Mouse (Mus musculus) hindbrain, embryonic 11.5 days (tissue): Measurements from ENCODE around the gene Mapkap1. TPM values are rescaled to one million over a fixed set of nuclear protein-coding genes. Genes with fewer than 3 reads are reported as not detected.

Experiments
- ATAC-seq: fragments of 200-750 bp; cut with Nextera tagmentation; 2 replicates; pipeline ENCODE4 v1.8.0; 2017; ENCODE audit warnings: mild to moderate bottlenecking, moderate TSS enrichment, moderate library complexity; ENCODE audit not compliant: low FRiP score
- DNase-seq: peaks from one replicate; pipeline ENCODE4 v3.0.0-alpha.2; 2015; ENCODE audit warnings: low spot score
- H3K27ac ChIP-seq: fragments of 300-500 bp; sonication (generic); 2 replicates; pipeline ENCODE4 v1.5.1; 2014; ENCODE audit warnings: mild to moderate bottlenecking, low read depth, low read length
- H3K27me3 ChIP-seq: fragments of 300-500 bp; sonication (generic); 2 replicates; pipeline ENCODE4 v1.6.1; 2014; ENCODE audit warnings: mild to moderate bottlenecking, low read length, moderate library complexity, mixed read lengths; ENCODE audit not compliant: control insufficient read depth, insufficient read depth
- H3K36me3 ChIP-seq: fragments of 300-500 bp; sonication (generic); 2 replicates; pipeline ENCODE4 v1.6.1; 2014; ENCODE audit warnings: mild to moderate bottlenecking, low read length, moderate library complexity, mixed read lengths; ENCODE audit not compliant: control insufficient read depth, insufficient read depth
- H3K4me1 ChIP-seq: fragments of 300-500 bp; sonication (generic); replicated peaks from 2 replicates; pipeline ENCODE4 v1.6.1; 2014; ENCODE audit warnings: low read length, mixed read lengths; ENCODE audit not compliant: control insufficient read depth, insufficient read depth
- H3K4me2 ChIP-seq: fragments of 300-500 bp; sonication (generic); replicated peaks from 2 replicates; pipeline ENCODE4 v1.6.1; 2014; ENCODE audit warnings: mild to moderate bottlenecking, low read depth, low read length
- H3K4me3 ChIP-seq: fragments of 300-500 bp; sonication (generic); 2 replicates; pipeline ENCODE4 v1.5.1; 2014; ENCODE audit warnings: low read depth, low read length
- H3K9ac ChIP-seq: fragments of 300-500 bp; sonication (generic); 2 replicates; pipeline ENCODE4 v1.6.1; 2014; ENCODE audit warnings: low read depth, low read length
- H3K9me3 ChIP-seq: fragments of 300-500 bp; sonication (generic); 2 replicates; pipeline ENCODE4 v1.6.1; 2016; ENCODE audit warnings: low read length; ENCODE audit not compliant: control insufficient read depth
- WGBS: fragments of 180-500 bp; shearing (Covaris S2); extraction: QIAGEN DNeasy Blood & Tissue Kit; methylation state at CpG from one replicate; pipeline ENCODE4 v1.1.7; 2014; 5-methylcytosine and 5-hydroxymethylcytosine counted together
- polyA plus RNA-seq: library from polyadenylated mRNA; unstranded; fragments of >200 nt; fragmentation: Nextera tagmentation; extraction: Ambion mirVana; gene quantifications from 2 replicates; pipeline ENCODE4 v1.2.1, GENCODE M21; 2014

Gene Mapkap1
- polyA plus RNA-seq, 1 experiment from 2014 or later: 101 TPM

GRCm38 (mm10) chr2:34667820-34668219 is 261.2 kb downstream of the Mapkap1 start:
- peak; percentile 22 for DNase-seq
- Histone ChIP-seq H3K4me1 (peaks cover 5% of the 10 kb centered on the region; the same call in 1 of the 2 replicates), H3K9ac (no peak overlapping the region), H3K9me3 (no peaks in the 10 kb centered on the region), H3K27me3 (no peaks in the 10 kb centered on the region), H3K36me3 (no peaks in the 10 kb centered on the region), H3K27ac (no peak overlapping the region), H3K4me2 (no peak overlapping the region), H3K4me3 (no peak overlapping the region)
- no peak for ATAC-seq
- WGBS: 29% methylated on average over 10 of the region's 10 CpGs

DNA sequence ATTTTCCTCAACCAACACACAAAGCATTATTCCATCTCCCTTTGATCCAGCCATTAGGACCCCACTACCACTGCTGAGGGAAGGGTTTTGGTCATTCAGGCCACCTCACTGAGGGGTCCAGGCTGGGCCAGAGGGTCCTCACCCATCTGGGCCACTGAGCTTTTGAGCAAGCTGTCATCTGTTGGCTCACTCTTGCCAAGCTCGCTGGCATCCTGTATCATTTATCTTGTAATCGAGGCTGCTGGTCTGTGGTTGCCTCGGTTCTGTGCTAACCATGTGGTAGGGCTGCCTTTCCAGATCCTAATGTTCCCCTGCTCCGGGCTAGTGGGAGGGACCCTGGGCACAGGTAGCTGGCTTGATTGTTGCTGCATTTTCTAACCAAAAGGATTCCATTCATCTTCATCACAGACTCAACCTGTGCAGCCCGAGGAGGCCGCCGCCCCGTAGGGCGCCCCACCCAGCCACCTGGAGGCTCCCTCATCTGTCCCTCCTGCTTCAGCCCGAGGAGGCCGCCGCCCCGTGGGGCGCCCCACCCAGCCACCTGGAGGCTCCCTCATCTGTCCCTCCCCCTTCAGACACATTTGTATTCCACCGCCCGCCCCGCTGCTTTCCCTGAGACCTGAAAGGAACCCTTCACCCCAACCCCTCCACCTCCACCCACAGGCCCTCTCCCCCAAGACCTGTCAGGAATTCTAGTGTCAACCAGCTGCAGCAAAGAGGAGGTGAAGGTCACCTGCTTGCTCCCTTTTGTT is 262.0 kb downstream of the Mapkap1 start:
- Histone ChIP-seq H3K9me3 (no peaks in the 10 kb centered on the region), H3K27ac (no peak overlapping the region), H3K4me3 (no peak overlapping the region), H3K36me3 (no peaks in the 10 kb centered on the region), H3K4me1 (peaks cover 5% of the 10 kb centered on the region; the same call in 1 of the 2 replicates), H3K9ac (no peak overlapping the region), H3K4me2 (no peak overlapping the region), H3K27me3 (no peaks in the 10 kb centered on the region)
- ATAC-seq (no peak), DNase-seq (no peak)
- WGBS: 46% methylated on average over 17 of the region's 17 CpGs

- H3K36me3 ChIP-seq: no peaks in the 10 kb centered on the region
- WGBS: 65% methylated on average over 8 of the region's 8 CpGs
These were observed 262.7 kb downstream of the Mapkap1 start for GRCm38 (mm10) chr2:34669203-34669746.

GRCm38 (mm10) chr2:34670470-34670869 is 263.9 kb downstream of the Mapkap1 start:
- no peaks in the 10 kb centered on the region for H3K27me3 ChIP-seq
- no peak overlapping the region for H3K4me3 ChIP-seq
- H3K4me2 ChIP-seq: no peak overlapping the region
- H3K9me3 ChIP-seq: no peaks in the 10 kb centered on the region
- no peak overlapping the region for H3K27ac ChIP-seq
- no peak overlapping the region for H3K9ac ChIP-seq
- H3K4me1 ChIP-seq: peaks cover 5% of the 10 kb centered on the region; the same call in 1 of the 2 replicates
- H3K36me3 ChIP-seq: no peaks in the 10 kb centered on the region
- no peak for DNase-seq
- no peak for ATAC-seq
- WGBS: 84% methylated on average over 6 of the region's 6 CpGs

More at GRCm38 (mm10) chr2:34669203-34669746, 262.7 kb downstream of the Mapkap1 start:
- Histone ChIP-seq H3K4me2 (no peak overlapping the region), H3K4me3 (no peak overlapping the region), H3K27me3 (no peaks in the 10 kb centered on the region), H3K9ac (no peak overlapping the region), H3K9me3 (no peaks in the 10 kb centered on the region), H3K27ac (no peak overlapping the region), H3K4me1 (peaks cover 5% of the 10 kb centered on the region; the same call in 1 of the 2 replicates)
- ATAC-seq (no peak), DNase-seq (no peak)

- peak overlapping the region; percentile 58; the same call in 1 of the 2 replicates for H3K27ac ChIP-seq
- H3K9me3 ChIP-seq: no peaks in the 10 kb centered on the region
- WGBS: 28% methylated on average over 31 of the region's 31 CpGs
These were observed 264.9 kb downstream of the Mapkap1 start for GRCm38 (mm10) chr2:34671385-34672026.

DNA sequence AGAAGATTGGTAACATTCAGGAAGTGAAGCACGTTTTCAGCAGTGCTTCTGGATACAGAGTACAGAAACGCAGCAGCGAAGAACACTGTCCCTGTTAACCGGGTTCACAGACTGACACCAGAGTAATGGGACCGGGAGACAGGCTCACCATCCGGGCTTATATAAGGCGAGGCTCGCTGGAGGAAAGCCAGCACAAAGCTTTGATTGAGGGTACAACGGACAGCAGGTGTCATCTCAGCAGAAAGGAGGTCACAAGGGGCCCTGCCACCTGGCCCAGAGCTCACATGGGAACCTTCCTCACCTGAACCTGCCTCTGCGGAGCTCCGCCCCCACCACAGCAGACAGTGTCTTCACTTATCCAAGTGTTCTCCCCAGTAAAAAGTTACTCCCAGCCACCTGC is 267.3 kb downstream of the Mapkap1 start:
- Histone ChIP-seq H3K4me1 (no peaks in the 10 kb centered on the region), H3K27me3 (no peaks in the 10 kb centered on the region), H3K4me3 (no peak overlapping the region), H3K9me3 (no peaks in the 10 kb centered on the region), H3K9ac (no peak overlapping the region), H3K4me2 (no peak overlapping the region), H3K27ac (no peak overlapping the region), H3K36me3 (peaks cover 2% of the 10 kb centered on the region; the same call in 1 of the 2 replicates)
- DNase-seq (no peak), ATAC-seq (no peak)
- 91% methylated on average over 11 of the region's 11 CpGs for WGBS

More at GRCm38 (mm10) chr2:34671385-34672026, 264.9 kb downstream of the Mapkap1 start:
- ATAC-seq (peak; percentile 63), DNase-seq (peak; percentile 71)
- H3K4me3 ChIP-seq: peak overlapping the region; percentile 36
- peaks cover 5% of the 10 kb centered on the region; the same call in 1 of the 2 replicates for H3K4me1 ChIP-seq
- peak overlapping the region; percentile 76 for H3K4me2 ChIP-seq
- peak overlapping the region; percentile 63 for H3K9ac ChIP-seq
- H3K36me3 ChIP-seq: no peaks in the 10 kb centered on the region
- no peaks in the 10 kb centered on the region for H3K27me3 ChIP-seq

Other genes starting within 250 kb of the Mapkap1 start
- gene Pbx3, start 33.6 kb upstream of the Mapkap1 start, polyA plus RNA-seq: 87.4 and 90.3 TPM in 2 replicates